Comparison of ENCODE assay signal across 9 mouse cellular contexts in the genomic region with DNA sequence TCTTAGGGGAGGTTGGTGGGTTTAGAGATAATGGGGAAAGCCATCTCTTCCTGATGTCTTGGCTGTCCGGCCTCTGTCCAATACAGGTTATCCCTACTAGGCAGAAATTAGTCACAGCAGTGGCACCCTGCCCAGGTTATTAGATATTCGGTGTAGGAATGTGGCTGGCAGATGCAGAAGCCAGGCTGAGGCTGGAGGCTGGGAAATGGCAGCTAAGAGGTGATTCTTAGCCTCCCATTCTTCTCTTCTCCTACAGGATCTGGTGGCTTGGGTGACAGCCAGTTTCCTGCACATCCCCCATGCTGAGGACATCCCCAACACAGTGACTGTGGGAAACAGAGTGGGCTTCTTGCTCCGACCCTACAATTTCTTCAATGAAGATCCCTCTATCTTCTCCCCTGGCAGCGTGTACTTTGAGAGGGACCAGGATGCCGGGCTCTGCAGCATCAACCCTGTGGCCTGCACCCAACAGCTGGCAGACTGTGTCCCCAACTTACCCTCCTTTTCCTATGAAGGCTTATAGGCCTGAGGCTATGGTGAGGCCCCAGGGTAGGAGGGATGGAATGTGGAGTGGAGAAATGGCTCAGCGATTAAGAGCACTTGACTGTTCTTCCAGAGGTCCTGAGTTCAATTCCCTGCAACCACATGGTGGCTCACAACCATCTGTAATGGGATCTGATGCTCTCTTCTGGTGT. TPM values are rescaled to one million over a fixed set of nuclear protein-coding genes. Genes with fewer than 3 reads are reported as not detected.
DNase-seq lines count a peak whose midpoint lies in the region; ATAC-seq lines count a peak whose summit lies in the region.
"Had no signal": no experiment of that assay in that cellular context is flagged by ENCODE, and none has a peak within 500 bp of the region (broad histone marks: within the 10 kb centered on the region; RNA-seq: fewer than 3 reads in every experiment).

No protein-coding gene starts in this region.

- no peak overlapping the region for H3K9ac ChIP-seq in intestine, embryonic 16.5 days (ENCODE audit: low read depth, low read length)
- no peak overlapping the region for H3K9ac ChIP-seq in intestine, embryonic 15.5 days

- no peak for ATAC-seq in intestine, embryonic 16.5 days
- no peak for ATAC-seq in intestine, embryonic 15.5 days

- H3K36me3 ChIP-seq in intestine, embryonic 16.5 days (ENCODE audit: control insufficient read depth, insufficient read depth, low read length): peaks cover 4% of the 10 kb centered on the region
- H3K36me3 ChIP-seq in intestine, embryonic 15.5 days: peaks cover 18% of the 10 kb centered on the region

- peaks cover 8% of the 10 kb centered on the region; the same call in 1 of the 2 replicates for H3K4me1 ChIP-seq in intestine, embryonic 16.5 days (ENCODE audit: control insufficient read depth, insufficient read depth, low read length)
- peaks cover 4% of the 10 kb centered on the region; the same call in 1 of the 2 replicates for H3K4me1 ChIP-seq in intestine, embryonic 15.5 days (replicated peaks)

- DNase-seq in Muller cell, postnatal 12 days (ENCODE audit: inconsistent ontology term): peak; percentile 91
- peak; percentile 69 for DNase-seq in fibroblast of lung, adult 2 months (ENCODE audit: low read depth)
- peak; percentile 65 for DNase-seq in layer of hippocampus, adult 9-11 months
- DNase-seq in c-Kit-positive CD71-positive TER-119-positive erythroid progenitor cells, embryonic 14.5 days (ENCODE audit: low spot score): no peak
- no peak for DNase-seq in thymus, postnatal 4 days
- DNase-seq in natural killer cell, adult 2 months (ENCODE audit: low spot score in 2 of 2): no peak

- H3K4me3 ChIP-seq in intestine, embryonic 16.5 days (ENCODE audit: low read length): no peak overlapping the region
- no peak overlapping the region for H3K4me3 ChIP-seq in intestine, embryonic 15.5 days (replicated peaks)

- no peak overlapping the region for H3K4me2 ChIP-seq in intestine, embryonic 16.5 days (ENCODE audit: low read depth, low read length)
- no peak overlapping the region for H3K4me2 ChIP-seq in intestine, embryonic 15.5 days (replicated peaks)

- no peaks in the 10 kb centered on the region for H3K9me3 ChIP-seq in intestine, embryonic 16.5 days (ENCODE audit: control insufficient read depth, low read length)
- H3K9me3 ChIP-seq in intestine, embryonic 15.5 days: no peaks in the 10 kb centered on the region
- H3K9me3 ChIP-seq: G1E had no signal

- WGBS in intestine, embryonic 16.5 days: 84% methylated on average over 6 of the region's 6 CpGs
- 80% methylated on average over 6 of the region's 6 CpGs for WGBS in intestine, embryonic 15.5 days

- peak overlapping the region; percentile 23; the same call in 1 of the 2 replicates for H3K27ac ChIP-seq in intestine, embryonic 16.5 days (ENCODE audit: low read length)
- no peak overlapping the region for H3K27ac ChIP-seq in intestine, embryonic 15.5 days

- H3K27me3 ChIP-seq in intestine, embryonic 16.5 days (replicated peaks; ENCODE audit: control insufficient read depth, insufficient read depth, low read length): no peaks in the 10 kb centered on the region
- H3K27me3 ChIP-seq in intestine, embryonic 15.5 days (replicated peaks): no peaks in the 10 kb centered on the region

RNA-seq across cellular contexts. Expression of gene Aoc3, which starts 1.3 kb away (rescaled TPM):
- polyA plus RNA-seq in intestine, embryonic 16.5 days (2015; fragmentation: Nextera tagmentation; extraction: Ambion mirVana): 2.4 and 2.7 TPM in 2 replicates
- 2.1 and 2.7 TPM in 2 replicates for polyA plus RNA-seq in intestine, embryonic 15.5 days (2015; fragmentation: Nextera tagmentation; extraction: Ambion mirVana)

RNA-seq across cellular contexts. Expression of gene Aoc2, which starts 4.2 kb away (rescaled TPM):
- 0.86 and 0.88 TPM in 2 replicates for polyA plus RNA-seq in intestine, embryonic 16.5 days (2015; fragmentation: Nextera tagmentation; extraction: Ambion mirVana)
- polyA plus RNA-seq in intestine, embryonic 15.5 days (2015; fragmentation: Nextera tagmentation; extraction: Ambion mirVana): 1.2 and 1.3 TPM in 2 replicates

RNA-seq across cellular contexts. Expression of gene Psme3, which starts 13.1 kb away (rescaled TPM):
- 119 and 125 TPM in 2 replicates for polyA plus RNA-seq in intestine, embryonic 16.5 days (2015; fragmentation: Nextera tagmentation; extraction: Ambion mirVana)
- 137 and 147 TPM in 2 replicates for polyA plus RNA-seq in intestine, embryonic 15.5 days (2015; fragmentation: Nextera tagmentation; extraction: Ambion mirVana)

RNA-seq across cellular contexts. Expression of gene Becn1, which starts 27.0 kb away (rescaled TPM):
- 136 and 145 TPM in 2 replicates for polyA plus RNA-seq in intestine, embryonic 16.5 days (2015; fragmentation: Nextera tagmentation; extraction: Ambion mirVana)
- polyA plus RNA-seq in intestine, embryonic 15.5 days (2015; fragmentation: Nextera tagmentation; extraction: Ambion mirVana): 132 and 143 TPM in 2 replicates

RNA-seq across cellular contexts. Expression of gene G6pc, which starts 38.3 kb away (rescaled TPM):
- polyA plus RNA-seq in intestine, embryonic 16.5 days (2015; fragmentation: Nextera tagmentation; extraction: Ambion mirVana): 1.2 and 1.9 TPM in 2 replicates
- polyA plus RNA-seq in intestine, embryonic 15.5 days (2015; fragmentation: Nextera tagmentation; extraction: Ambion mirVana): 0.30 and 0.39 TPM in 2 replicates
- polyA plus RNA-seq: G1E had no signal

Comparison
In these comparisons a context has a peak if more than half of its experiments do, and no peak if none do; other contexts are left out.
1. DNase-seq: peak in Muller cell, postnatal 12 days (single experiment), fibroblast of lung, adult 2 months (single experiment) and layer of hippocampus, adult 9-11 months (single experiment); none in c-Kit-positive CD71-positive TER-119-positive erythroid progenitor cells, embryonic 14.5 days (single experiment), thymus, postnatal 4 days (single experiment) and natural killer cell, adult 2 months (0 of 2).